Mouse (Mus musculus) gastrocnemius, adult 18-20 months (tissue): ENCODE data around the gene Thop1. TPM values are rescaled to one million over a fixed set of nuclear protein-coding genes. Genes with fewer than 3 reads are reported as not detected.

ENCODE experiments used
- DNase-seq: peaks from one replicate; pipeline ENCODE4 v3.0.0; 2021; ENCODE audit warnings: low spot score
- microRNA-seq: library from miRNA; unstranded; fragments of <30 nt; microRNA quantifications from one replicate; pipeline ENCODE4 v1.2.0, GENCODE M21; 2021
- total RNA-seq, 2 experiments: library from RNA; stranded (reverse); gene quantifications; 2 replicates each; pipeline ENCODE4 v1.2.3; 2021

The Thop1 gene
- total RNA-seq, 2 experiments from 2014 or later: 21.1 to 26.0 TPM

GRCm38 (mm10) chr10:81106113-81106721 is 36.4 kb downstream of the Thop1 start:
- DNase-seq: peak; percentile 86

- no peak for DNase-seq
These were observed 43.1 kb downstream of the Thop1 start for GRCm38 (mm10) chr10:81112946-81113345.

- no peak for DNase-seq
These were observed 49.8 kb downstream of the Thop1 start for GRCm38 (mm10) chr10:81119625-81120024.

- DNase-seq: no peak
These were observed 50.8 kb downstream of the Thop1 start for GRCm38 (mm10) chr10:81120650-81121049.

GRCm38 (mm10) chr10:81122889-81123288 is 53.1 kb downstream of the Thop1 start:
- no peak for DNase-seq

- DNase-seq: no peak
These were observed 53.7 kb downstream of the Thop1 start for GRCm38 (mm10) chr10:81123500-81123899.

Small RNA genes within 50 kb of the gene (microRNA-seq; reads per million reads assigned to microRNA genes)
- gene Mir5615-1 (not detected), gene Mir5615-2 (not detected)

Other genes with a start within 250 kb of the Thop1 start
- 100 to 1,000 TPM; 698 to 770 TPM for gene Oaz1, start 243.4 kb upstream of the Thop1 start, total RNA-seq
- 10 to 100 TPM in 1 of 2 experiments, 1 to 10 TPM in 1; 8.3 to 12.6 TPM for gene Lingo3, start 226.0 kb upstream of the Thop1 start, total RNA-seq
- gene Lsm7, start 214.8 kb upstream of the Thop1 start, total RNA-seq: 10 to 100 TPM; 12.6 to 14.7 TPM
- 10 to 100 TPM; 12.4 to 12.6 TPM for gene Sppl2b, start 214.8 kb upstream of the Thop1 start, total RNA-seq
- gene Tmprss9, start 198.2 kb upstream of the Thop1 start, total RNA-seq: not detected
- 100 to 1,000 TPM; 109 to 127 TPM for gene Timm13, start 169.1 kb upstream of the Thop1 start, total RNA-seq
- gene Lmnb2, start 151.8 kb upstream of the Thop1 start, total RNA-seq: 1 to 10 TPM; 2.7 to 3.2 TPM
- gene Gadd45b, start 140.0 kb upstream of the Thop1 start, total RNA-seq: 10 to 100 TPM; 17.3 to 25.0 TPM
- gene Gng7, start 55.1 kb upstream of the Thop1 start, total RNA-seq: 1 to 10 TPM; 2.3 to 2.5 TPM
- gene Diras1, start 44.4 kb upstream of the Thop1 start, total RNA-seq: under 1 TPM in 1 of 2 experiments, not detected in 1; 0.07 TPM
- gene Slc39a3, start 32.6 kb upstream of the Thop1 start, total RNA-seq: 10 to 100 TPM; 13.7 TPM
- gene Sgta, start 9.9 kb upstream of the Thop1 start, total RNA-seq: 100 to 1,000 TPM; 101 to 103 TPM
- under 1 TPM in 1 of 2 experiments, not detected in 1; 0.09 TPM for gene Creb3l3, start 28.8 kb downstream of the Thop1 start, total RNA-seq
- gene Map2k2, start 35.9 kb downstream of the Thop1 start, total RNA-seq: 100 to 1,000 TPM; 173 to 189 TPM
- 10 to 100 TPM; 22.1 to 24.5 TPM for gene Zbtb7a, start 65.2 kb downstream of the Thop1 start, total RNA-seq
- 10 to 100 TPM; 15.3 to 17.1 TPM for gene Pias4, start 97.9 kb downstream of the Thop1 start, total RNA-seq
- 1,000 to 10,000 TPM; 1,320 to 1,335 TPM for gene Eef2, start 106.6 kb downstream of the Thop1 start, total RNA-seq
- gene Dapk3, start 113.0 kb downstream of the Thop1 start, total RNA-seq: 10 to 100 TPM; 25.5 to 28.4 TPM
- not detected for gene 4930442H23Rik, start 113.8 kb downstream of the Thop1 start, total RNA-seq
- gene Nmrk2, start 132.0 kb downstream of the Thop1 start, total RNA-seq: 100 to 1,000 TPM in 1 of 2 experiments, 10 to 100 TPM in 1; 59.9 to 118 TPM
- gene Atcay, start 160.8 kb downstream of the Thop1 start, total RNA-seq: not detected
- 1 to 10 TPM; 1.9 to 2.7 TPM for gene Zfr2, start 163.1 kb downstream of the Thop1 start, total RNA-seq
- not detected for gene Matk, start 182.9 kb downstream of the Thop1 start, total RNA-seq
- 100 to 1,000 TPM; 106 to 116 TPM for gene Mrpl54, start 196.9 kb downstream of the Thop1 start, total RNA-seq
- 100 to 1,000 TPM; 102 to 105 TPM for gene Apba3, start 196.9 kb downstream of the Thop1 start, total RNA-seq
- gene Tjp3, start 221.5 kb downstream of the Thop1 start, total RNA-seq: not detected
- 10 to 100 TPM; 19.7 to 20.4 TPM for gene Pip5k1c, start 222.9 kb downstream of the Thop1 start, total RNA-seq